Comparison of ENCODE assay signal across 11 mouse cellular contexts in genomic region chr7:46376172-46377007, GRCm38 (mm10). TPM values are rescaled to one million over a fixed set of nuclear protein-coding genes. Genes with fewer than 3 reads are reported as not detected.
DNase-seq lines count a peak whose midpoint lies in the region; ATAC-seq and TF ChIP-seq lines count a peak whose summit lies in the region.
"Had no signal": no experiment of that assay in that cellular context is flagged by ENCODE, and none has a peak within 500 bp of the region (broad histone marks: within the 10 kb centered on the region; RNA-seq: fewer than 3 reads in every experiment).

Gene Myod1, plus strand, starts transcription at chr7:46376474.

- H3K9ac ChIP-seq in heart, embryonic 13.5 days = no peak within 1 kb of the TSS
- 0 out of 2 replicates have a peak within 1 kb of the TSS, but pooled peaks have one; percentile 18 for H3K9ac ChIP-seq in embryonic facial prominence, embryonic 11.5 days (replicated peaks; ENCODE audit: low read length)
- H3K9ac ChIP-seq in midbrain, postnatal 0 days (replicated peaks; ENCODE audit: low read length, poor library complexity, severe bottlenecking) = no peak within 1 kb of the TSS

- H3K36me3 ChIP-seq in heart, embryonic 13.5 days = no peaks in the 10 kb centered on the region
- H3K36me3 ChIP-seq in embryonic facial prominence, embryonic 11.5 days (replicated peaks; ENCODE audit: control insufficient read depth, insufficient read depth, low read depth, low read length) = no peaks in the 10 kb centered on the region
- H3K36me3 ChIP-seq in hindbrain, embryonic 10.5 days = no peaks in the 10 kb centered on the region
- no peaks in the 10 kb centered on the region for H3K36me3 ChIP-seq in midbrain, postnatal 0 days (ENCODE audit: insufficient read depth, low read length)

- WGBS in heart, embryonic 13.5 days = 7% methylated on average over 44 of the region's 44 CpGs
- WGBS in embryonic facial prominence, embryonic 11.5 days = 3% methylated on average over 42 of the region's 44 CpGs
- WGBS in hindbrain, embryonic 10.5 days = 3% methylated on average over 44 of the region's 44 CpGs
- WGBS in midbrain, postnatal 0 days = 4% methylated on average over 42 of the region's 44 CpGs

- peak within 1 kb of the TSS; percentile 34 for H3K4me3 ChIP-seq in heart, embryonic 13.5 days
- H3K4me3 ChIP-seq in embryonic facial prominence, embryonic 11.5 days (ENCODE audit: low read depth, low read length) = peak within 1 kb of the TSS; percentile 19
- peak within 1 kb of the TSS; percentile 41 for H3K4me3 ChIP-seq in hindbrain, embryonic 10.5 days
- H3K4me3 ChIP-seq in midbrain, postnatal 0 days (ENCODE audit: low read depth, low read length) = peak within 1 kb of the TSS; percentile 27
- H3K4me3 ChIP-seq: erythroblast, embryonic 14.5 days had no signal

- H3K27ac ChIP-seq in heart, embryonic 13.5 days (replicated peaks) = no peak within 1 kb of the TSS
- H3K27ac ChIP-seq in embryonic facial prominence, embryonic 11.5 days (replicated peaks; ENCODE audit: low read depth, low read length) = no peak within 1 kb of the TSS
- H3K27ac ChIP-seq in hindbrain, embryonic 10.5 days = no peak within 1 kb of the TSS
- H3K27ac ChIP-seq in midbrain, postnatal 0 days (ENCODE audit: low read depth, low read length) = no peak within 1 kb of the TSS

- peaks cover 15% of the 10 kb centered on the region for H3K4me1 ChIP-seq in heart, embryonic 13.5 days
- H3K4me1 ChIP-seq in embryonic facial prominence, embryonic 11.5 days (ENCODE audit: control insufficient read depth, insufficient read depth, low read length) = no peaks in the 10 kb centered on the region; the same call in 1 of the 2 replicates
- peaks cover 26% of the 10 kb centered on the region for H3K4me1 ChIP-seq in hindbrain, embryonic 10.5 days (replicated peaks)
- no peaks in the 10 kb centered on the region for H3K4me1 ChIP-seq in midbrain, postnatal 0 days (ENCODE audit: insufficient read depth, low read length)

- no peak for DNase-seq in heart, postnatal 14 days
- DNase-seq in embryonic facial prominence, embryonic 11.5 days (ENCODE audit: low spot score) = peak; percentile 27
- DNase-seq in hindbrain, embryonic 10.5 days (ENCODE audit: low spot score) = peak; percentile 12
- no peak for DNase-seq in midbrain, postnatal 0 days (ENCODE audit: low spot score)
- no peak for DNase-seq in right cerebral cortex, adult 2 months (ENCODE audit: low spot score in 2 of 2)
- no peak for DNase-seq in layer of hippocampus, adult 18-20 months (ENCODE audit: low spot score in 2 of 2)
- DNase-seq in kidney, adult 18-20 months = no peak
- DNase-seq: lung, postnatal 4 days had no signal

- H3K9me3 ChIP-seq in heart, embryonic 13.5 days = no peaks in the 10 kb centered on the region
- no peaks in the 10 kb centered on the region for H3K9me3 ChIP-seq in embryonic facial prominence, embryonic 11.5 days (replicated peaks; ENCODE audit: control insufficient read depth, low read length)
- no peaks in the 10 kb centered on the region for H3K9me3 ChIP-seq in hindbrain, embryonic 10.5 days
- H3K9me3 ChIP-seq in midbrain, postnatal 0 days (ENCODE audit: low read length) = no peaks in the 10 kb centered on the region

- H3K27me3 ChIP-seq in heart, embryonic 13.5 days (replicated peaks) = peaks cover 97% of the 10 kb centered on the region
- H3K27me3 ChIP-seq in embryonic facial prominence, embryonic 11.5 days (ENCODE audit: control insufficient read depth, insufficient read depth, low read length) = peaks cover 42% of the 10 kb centered on the region
- peaks cover 88% of the 10 kb centered on the region for H3K27me3 ChIP-seq in hindbrain, embryonic 10.5 days (ENCODE audit: insufficient read depth, poor library complexity, severe bottlenecking)
- H3K27me3 ChIP-seq in midbrain, postnatal 0 days (ENCODE audit: insufficient read depth, low read length) = peaks cover 54% of the 10 kb centered on the region

- no peak for ATAC-seq in heart, embryonic 13.5 days (ENCODE audit: extremely low read depth, insufficient number of reproducible peaks, low FRiP score, low TSS enrichment)
- no peak for ATAC-seq in embryonic facial prominence, embryonic 11.5 days (replicated peaks; ENCODE audit: insufficient number of reproducible peaks, low FRiP score, low TSS enrichment, low read depth)
- ATAC-seq in midbrain, postnatal 0 days (ENCODE audit: low FRiP score) = 0 out of 2 replicates have a peak, but pooled peaks have one; percentile 6

- TF ChIP-seq CTCF in midbrain, postnatal 0 days (IDR thresholded peaks at IDR 0.05) = no peak

- intact Hi-C loops in heart, postnatal 14 days (cut with DNase I) = loop anchor here (1.0 kb wide), 1 partner anchor 96 kb away; no protein-coding TSS in a partner anchor

- H3K4me2 ChIP-seq in heart, embryonic 13.5 days = peak within 1 kb of the TSS; percentile 54
- peak within 1 kb of the TSS; percentile 42 for H3K4me2 ChIP-seq in embryonic facial prominence, embryonic 11.5 days (ENCODE audit: low read depth, low read length)
- H3K4me2 ChIP-seq in midbrain, postnatal 0 days (ENCODE audit: low read depth, low read length, poor library complexity, severe bottlenecking) = peak within 1 kb of the TSS; percentile 40

RNA-seq across cellular contexts. Expression of gene Myod1, which starts in this region (rescaled TPM):
- 0.43 and 0.64 TPM in 2 replicates for polyA plus RNA-seq in heart, embryonic 13.5 days (2015; fragmentation: Nextera tagmentation; extraction: Ambion mirVana)
- not detected for total RNA-seq in heart, postnatal 14 days (2021)
- 7.8 and 8.1 TPM in 2 replicates for polyA plus RNA-seq in embryonic facial prominence, embryonic 11.5 days (2014; fragmentation: Nextera tagmentation; extraction: Ambion mirVana)
- polyA plus RNA-seq in hindbrain, embryonic 10.5 days (2016; fragmentation: Nextera tagmentation; extraction: Ambion mirVana) = 0.18 and 0.25 TPM in 2 replicates
- total RNA-seq in midbrain, postnatal 0 days (2014; rRNA removed) = 2.8 TPM in 1 of 2 replicates, not detected in the other
- polyA plus RNA-seq in midbrain, postnatal 0 days (2015; fragmentation: Nextera tagmentation; extraction: Ambion mirVana) = 0.11 and 0.52 TPM in 2 replicates
- under 1 TPM in 1 of 2 experiments, not detected in 1; 0.18 TPM for total RNA-seq in layer of hippocampus, adult 18-20 months (2021)
- polyA plus RNA-seq: erythroblast, embryonic 14.5 days; small intestine, adult 2 months had no signal

Comparison
In these comparisons a context has a peak if more than half of its experiments do, and no peak if none do; other contexts are left out.
1. Peak in DNase-seq and H3K4me3 ChIP-seq in hindbrain, embryonic 10.5 days; RNA of the gene not detected or under 1 TPM.